14 mouse cellular contexts compared by ENCODE assay signal in genomic region chr1:193450814-193451213, GRCm38 (mm10).
A peak's percentile ranks its signal among the peaks of the same experiment; 100 is the strongest.
DNase-seq lines count a peak whose midpoint lies in the region; ATAC-seq lines count a peak whose summit lies in the region.
"Had no signal": no experiment of that assay in that cellular context is flagged by ENCODE, and none has a peak within 500 bp of the region (broad histone marks: within the 10 kb centered on the region; RNA-seq: fewer than 3 reads in every experiment).

No protein-coding gene starts in this region.

- DNase-seq in midbrain, embryonic 10.5 days (ENCODE audit: low spot score) = no peak
- peak; percentile 45 to 70 for DNase-seq in thymus, postnatal 36 days
- no peak for DNase-seq in retina, postnatal 1 day
- no peak for DNase-seq in urinary bladder, postnatal 4 days (ENCODE audit: low spot score in 2 of 2)
- DNase-seq: cerebellum, adult 11 months; heart, adult 18-20 months; heart, postnatal 36 days; layer of hippocampus, postnatal 36 days; lung, adult 18-20 months had no signal

- no peaks in the 10 kb centered on the region for H3K9me3 ChIP-seq in forebrain, embryonic 13.5 days (replicated peaks)
- H3K9me3 ChIP-seq in forebrain, embryonic 12.5 days = no peaks in the 10 kb centered on the region
- no peaks in the 10 kb centered on the region for H3K9me3 ChIP-seq in midbrain, embryonic 12.5 days
- H3K9me3 ChIP-seq in midbrain, embryonic 10.5 days (replicated peaks) = no peaks in the 10 kb centered on the region
- no peaks in the 10 kb centered on the region for H3K9me3 ChIP-seq in hindbrain, embryonic 15.5 days
- H3K9me3 ChIP-seq: limb, embryonic 13.5 days had no signal

- no peaks in the 10 kb centered on the region for H3K27me3 ChIP-seq in forebrain, embryonic 13.5 days
- H3K27me3 ChIP-seq in forebrain, embryonic 12.5 days = no peaks in the 10 kb centered on the region; the same call in 1 of the 2 replicates
- H3K27me3 ChIP-seq in midbrain, embryonic 12.5 days = no peaks in the 10 kb centered on the region
- H3K27me3 ChIP-seq in midbrain, embryonic 10.5 days (ENCODE audit: low read depth, poor library complexity, severe bottlenecking) = no peaks in the 10 kb centered on the region
- no peaks in the 10 kb centered on the region for H3K27me3 ChIP-seq in hindbrain, embryonic 15.5 days
- H3K27me3 ChIP-seq: limb, embryonic 13.5 days had no signal

- WGBS in forebrain, embryonic 13.5 days = 41% methylated on average over 3 of the region's 3 CpGs
- 47% methylated on average over 3 of the region's 3 CpGs for WGBS in forebrain, embryonic 12.5 days
- 63% methylated on average over 3 of the region's 3 CpGs for WGBS in midbrain, embryonic 12.5 days
- 66% methylated on average over 3 of the region's 3 CpGs for WGBS in midbrain, embryonic 10.5 days
- WGBS in hindbrain, embryonic 15.5 days = 33% methylated on average over 3 of the region's 3 CpGs

- H3K4me3 ChIP-seq in forebrain, embryonic 13.5 days = no peak overlapping the region
- no peak overlapping the region for H3K4me3 ChIP-seq in forebrain, embryonic 12.5 days (replicated peaks)
- no peak overlapping the region for H3K4me3 ChIP-seq in midbrain, embryonic 12.5 days
- H3K4me3 ChIP-seq in midbrain, embryonic 10.5 days = no peak overlapping the region
- H3K4me3 ChIP-seq in hindbrain, embryonic 15.5 days = no peak overlapping the region
- H3K4me3 ChIP-seq: limb, embryonic 13.5 days had no signal

- no peaks in the 10 kb centered on the region for H3K36me3 ChIP-seq in forebrain, embryonic 13.5 days (ENCODE audit: poor library complexity, severe bottlenecking)
- H3K36me3 ChIP-seq in forebrain, embryonic 12.5 days (replicated peaks) = no peaks in the 10 kb centered on the region
- H3K36me3 ChIP-seq in midbrain, embryonic 12.5 days = no peaks in the 10 kb centered on the region
- H3K36me3 ChIP-seq in midbrain, embryonic 10.5 days = no peaks in the 10 kb centered on the region
- no peaks in the 10 kb centered on the region for H3K36me3 ChIP-seq in hindbrain, embryonic 15.5 days
- H3K36me3 ChIP-seq: limb, embryonic 13.5 days had no signal

- H3K9ac ChIP-seq in forebrain, embryonic 13.5 days = no peak overlapping the region
- H3K9ac ChIP-seq in forebrain, embryonic 12.5 days = no peak overlapping the region
- no peak overlapping the region for H3K9ac ChIP-seq in midbrain, embryonic 12.5 days (replicated peaks)
- no peak overlapping the region for H3K9ac ChIP-seq in hindbrain, embryonic 15.5 days
- H3K9ac ChIP-seq: limb, embryonic 13.5 days had no signal

- H3K4me1 ChIP-seq in forebrain, embryonic 13.5 days = peaks cover 16% of the 10 kb centered on the region
- 0 out of 2 replicates have a peak, but pooled peaks cover 7% of the 10 kb centered on the region for H3K4me1 ChIP-seq in forebrain, embryonic 12.5 days
- H3K4me1 ChIP-seq in midbrain, embryonic 12.5 days = peaks cover 19% of the 10 kb centered on the region
- peaks cover 15% of the 10 kb centered on the region for H3K4me1 ChIP-seq in midbrain, embryonic 10.5 days
- peaks cover 16% of the 10 kb centered on the region for H3K4me1 ChIP-seq in hindbrain, embryonic 15.5 days (replicated peaks)

- no peak overlapping the region for H3K4me2 ChIP-seq in forebrain, embryonic 13.5 days
- no peak overlapping the region for H3K4me2 ChIP-seq in forebrain, embryonic 12.5 days
- H3K4me2 ChIP-seq in midbrain, embryonic 12.5 days (replicated peaks) = no peak overlapping the region
- H3K4me2 ChIP-seq in hindbrain, embryonic 15.5 days = no peak overlapping the region
- H3K4me2 ChIP-seq: limb, embryonic 13.5 days had no signal

- H3K27ac ChIP-seq in forebrain, embryonic 13.5 days = no peak overlapping the region
- H3K27ac ChIP-seq in forebrain, embryonic 12.5 days = no peak overlapping the region
- H3K27ac ChIP-seq in midbrain, embryonic 12.5 days (replicated peaks) = no peak overlapping the region
- H3K27ac ChIP-seq in midbrain, embryonic 10.5 days (replicated peaks) = no peak overlapping the region; the same call in 1 of the 2 replicates
- no peak overlapping the region for H3K27ac ChIP-seq in hindbrain, embryonic 15.5 days (replicated peaks)
- H3K27ac ChIP-seq: limb, embryonic 13.5 days had no signal

- ATAC-seq in forebrain, embryonic 13.5 days = peak; percentile 31; the same call in 1 of the 2 replicates
- ATAC-seq in forebrain, embryonic 12.5 days (ENCODE audit: low FRiP score) = no peak
- peak; percentile 35; the same call in 1 of the 2 replicates for ATAC-seq in midbrain, embryonic 12.5 days (ENCODE audit: low FRiP score, low read depth)
- peak; percentile 47; the same call in 1 of the 2 replicates for ATAC-seq in hindbrain, embryonic 15.5 days (ENCODE audit: low FRiP score, low read depth)

Comparison
In these comparisons a context has a peak if more than half of its experiments do, and no peak if none do; other contexts are left out.
1. DNase-seq: peak in thymus, postnatal 36 days (2 of 2); none in midbrain, embryonic 10.5 days (single experiment), retina, postnatal 1 day (single experiment) and urinary bladder, postnatal 4 days (0 of 2).